Mouse (Mus musculus): ENCODE measurements around the gene Gm43517.

- TF ChIP-seq CTCF (IDR thresholded peaks at IDR 0.05; ENCODE audit: borderline replicate concordance, insufficient read depth, low read depth, low read length) = no peak
- no peak for TF ChIP-seq POLR2A (IDR thresholded peaks at IDR 0.05; ENCODE audit: borderline replicate concordance, insufficient read depth, low read length)
Observed at GRCm38 (mm10) chr12:49390257-49390656, 5.3 kb downstream of the Gm43517 start.
